Mouse (Mus musculus): ENCODE results near the gene Lgalsl.

DNA sequence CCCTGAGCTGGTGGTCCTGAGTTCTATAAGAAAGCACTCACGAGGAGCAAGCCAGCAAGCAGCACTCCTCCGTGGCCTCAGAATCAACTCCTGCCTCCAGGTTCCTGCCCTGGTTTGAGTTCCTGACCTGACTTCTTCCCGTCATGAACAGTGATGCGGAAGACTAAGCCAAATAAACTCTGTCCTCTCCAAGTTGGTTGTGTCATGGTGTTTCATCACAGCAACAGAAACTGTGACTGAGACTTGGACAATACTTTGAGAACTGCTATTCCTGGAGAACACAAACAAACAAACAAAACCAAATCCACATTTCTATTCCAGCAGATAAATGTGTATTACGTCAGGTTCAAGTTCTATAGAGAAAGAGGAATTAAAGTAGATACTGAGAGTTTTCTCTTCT, 31.2 kb upstream of the Lgalsl start:
- TF ChIP-seq FLI1 (IDR thresholded peaks at IDR 0.05; ENCODE audit: low read length), result no peak
- no peak for TF ChIP-seq GATA1 (IDR thresholded peaks at IDR 0.05; ENCODE audit: borderline replicate concordance, low read length)
